Mouse (Mus musculus): ENCODE results near the gene Add1.

GRCm38 (mm10) chr5:34579377-34579776 lies 5.9 kb downstream of the Add1 start:
- no peak for TF ChIP-seq CTCF (IDR thresholded peaks at IDR 0.05; ENCODE audit: low read depth)
- TF ChIP-seq EP300 (IDR thresholded peaks at IDR 0.05; ENCODE audit: low read depth): no peak

Measured in heart, postnatal 0 days (tissue).